ENCODE assay signal across 11 mouse cellular contexts in genomic region chr10:107922750-107923149, GRCm38 (mm10). TPM values are rescaled to one million over a fixed set of nuclear protein-coding genes. Genes with fewer than 3 reads are reported as not detected.
DNase-seq lines count a peak whose midpoint lies in the region; ATAC-seq and TF ChIP-seq lines count a peak whose summit lies in the region.
"Had no signal": no experiment of that assay in that cellular context is flagged by ENCODE, and none has a peak within 500 bp of the region (broad histone marks: within the 10 kb centered on the region; RNA-seq: fewer than 3 reads in every experiment).

No protein-coding gene starts in this region.

- no peaks in the 10 kb centered on the region for H3K27me3 ChIP-seq in hindbrain, postnatal 0 days (ENCODE audit: insufficient read depth, low read length)
- H3K27me3 ChIP-seq in hindbrain, embryonic 13.5 days, result no peaks in the 10 kb centered on the region
- no peaks in the 10 kb centered on the region for H3K27me3 ChIP-seq in splenic B cell, adult 2 months (ENCODE audit: control insufficient read depth, insufficient read depth, low read length, poor library complexity, severe bottlenecking)
- no peaks in the 10 kb centered on the region for H3K27me3 ChIP-seq in neural tube, embryonic 15.5 days (replicated peaks)
- H3K27me3 ChIP-seq: embryonic facial prominence, embryonic 12.5 days had no signal

- no peak overlapping the region for H3K4me2 ChIP-seq in hindbrain, postnatal 0 days (ENCODE audit: low read depth, low read length)
- no peak overlapping the region for H3K4me2 ChIP-seq in hindbrain, embryonic 13.5 days
- H3K4me2 ChIP-seq in neural tube, embryonic 15.5 days, result no peak overlapping the region
- H3K4me2 ChIP-seq: embryonic facial prominence, embryonic 12.5 days had no signal

- no peaks in the 10 kb centered on the region for H3K36me3 ChIP-seq in hindbrain, postnatal 0 days (ENCODE audit: insufficient read depth, low read length)
- H3K36me3 ChIP-seq in hindbrain, embryonic 13.5 days, result no peaks in the 10 kb centered on the region
- no peaks in the 10 kb centered on the region for H3K36me3 ChIP-seq in splenic B cell, adult 2 months (ENCODE audit: control insufficient read depth, insufficient read depth, low read length, poor library complexity, severe bottlenecking)
- no peaks in the 10 kb centered on the region for H3K36me3 ChIP-seq in neural tube, embryonic 15.5 days
- H3K36me3 ChIP-seq: embryonic facial prominence, embryonic 12.5 days had no signal

- no peak for ATAC-seq in hindbrain, postnatal 0 days
- ATAC-seq in hindbrain, embryonic 13.5 days (ENCODE audit: low FRiP score), result no peak
- ATAC-seq in neural tube, embryonic 15.5 days (ENCODE audit: low FRiP score), result no peak

- peak; percentile 63 for TF ChIP-seq CTCF in hindbrain, postnatal 0 days (IDR thresholded peaks at IDR 0.05; ENCODE audit: low read depth)
- peak; percentile 20; the same call in 1 of the 2 replicates for TF ChIP-seq CTCF in cortical plate, adult 2 months (IDR thresholded peaks at IDR 0.05; ENCODE audit: extremely low read depth, insufficient read depth, low read length)

- no peak overlapping the region for H3K4me3 ChIP-seq in hindbrain, postnatal 0 days (ENCODE audit: low read length)
- H3K4me3 ChIP-seq in hindbrain, embryonic 13.5 days, result no peak overlapping the region
- H3K4me3 ChIP-seq in cortical plate, adult 2 months (ENCODE audit: insufficient read depth, low read length), result no peak overlapping the region
- no peak overlapping the region for H3K4me3 ChIP-seq in neural tube, embryonic 15.5 days (replicated peaks)
- H3K4me3 ChIP-seq: embryonic facial prominence, embryonic 12.5 days had no signal

- WGBS in hindbrain, postnatal 0 days, result 24% methylated on average over 1 of the region's 1 CpGs
- 27% methylated on average over 1 of the region's 1 CpGs for WGBS in hindbrain, embryonic 13.5 days
- 28% methylated on average over 1 of the region's 1 CpGs for WGBS in neural tube, embryonic 15.5 days

- H3K4me1 ChIP-seq in hindbrain, postnatal 0 days (ENCODE audit: insufficient read depth, low read length), result no peaks in the 10 kb centered on the region
- H3K4me1 ChIP-seq in hindbrain, embryonic 13.5 days (replicated peaks), result no peaks in the 10 kb centered on the region
- no peaks in the 10 kb centered on the region for H3K4me1 ChIP-seq in cortical plate, adult 2 months (ENCODE audit: control insufficient read depth, insufficient read depth, low read length)
- no peaks in the 10 kb centered on the region for H3K4me1 ChIP-seq in neural tube, embryonic 15.5 days
- H3K4me1 ChIP-seq: embryonic facial prominence, embryonic 12.5 days had no signal

- H3K27ac ChIP-seq in hindbrain, postnatal 0 days, result no peak overlapping the region
- no peak overlapping the region for H3K27ac ChIP-seq in hindbrain, embryonic 13.5 days
- H3K27ac ChIP-seq in cortical plate, adult 2 months (ENCODE audit: insufficient read depth, low read length), result no peak overlapping the region
- H3K27ac ChIP-seq in neural tube, embryonic 15.5 days (replicated peaks), result no peak overlapping the region
- H3K27ac ChIP-seq: embryonic facial prominence, embryonic 12.5 days had no signal

- no peaks in the 10 kb centered on the region for H3K9me3 ChIP-seq in hindbrain, postnatal 0 days (ENCODE audit: low read length)
- H3K9me3 ChIP-seq in hindbrain, embryonic 13.5 days, result no peaks in the 10 kb centered on the region
- no peaks in the 10 kb centered on the region for H3K9me3 ChIP-seq in neural tube, embryonic 15.5 days (replicated peaks)
- H3K9me3 ChIP-seq: embryonic facial prominence, embryonic 12.5 days had no signal

- TF ChIP-seq POLR2A in cortical plate, adult 2 months (IDR thresholded peaks at IDR 0.05; ENCODE audit: extremely low read depth, insufficient read depth, low read length), result no peak

- peak; percentile 59 for DNase-seq in hindbrain, postnatal 0 days (ENCODE audit: low spot score)
- peak; percentile 46 for DNase-seq in testis, postnatal 10 days (ENCODE audit: low spot score)
- DNase-seq in testis, postnatal 14 days (ENCODE audit: low spot score), result no peak
- peak; percentile 4 for DNase-seq in splenic B cell, adult 2 months (ENCODE audit: low read depth, low spot score)
- no peak for DNase-seq in right cerebral cortex, postnatal 36 days (ENCODE audit: low spot score in 2 of 2)
- DNase-seq: heart, adult 18-20 months had no signal

- no peak overlapping the region for H3K9ac ChIP-seq in hindbrain, postnatal 0 days (replicated peaks; ENCODE audit: low read length)
- no peak overlapping the region for H3K9ac ChIP-seq in hindbrain, embryonic 13.5 days
- no peak overlapping the region for H3K9ac ChIP-seq in neural tube, embryonic 15.5 days (replicated peaks)
- H3K9ac ChIP-seq: embryonic facial prominence, embryonic 12.5 days had no signal

RNA-seq across cellular contexts. Expression of gene Otogl, which starts 10.8 kb away (rescaled TPM):
- 0.04 and 0.16 TPM in 2 replicates for total RNA-seq in hindbrain, postnatal 0 days (2014; rRNA removed)
- 0.04 and 0.08 TPM in 2 replicates for polyA plus RNA-seq in hindbrain, postnatal 0 days (2015; fragmentation: Nextera tagmentation; extraction: Ambion mirVana)
- polyA plus RNA-seq in hindbrain, embryonic 13.5 days (2015; fragmentation: Nextera tagmentation; extraction: Ambion mirVana), result 0.03 TPM in 1 of 2 replicates, not detected in the other
- polyA plus RNA-seq in cortical plate, adult 2 months (2012; rRNA removed), result 0.10 and 0.19 TPM in 2 replicates
- polyA plus RNA-seq in neural tube, embryonic 15.5 days (2015; fragmentation: Nextera tagmentation; extraction: Ambion mirVana), result 0.03 TPM in 1 of 2 replicates, not detected in the other
- total RNA-seq: monocyte, adult 5-6 weeks had no signal

Comparison
In these comparisons a context has a peak if more than half of its experiments do, and no peak if none do; other contexts are left out.
1. DNase-seq: peak in hindbrain, postnatal 0 days (single experiment), testis, postnatal 10 days (single experiment) and splenic B cell, adult 2 months (single experiment); none in testis, postnatal 14 days (single experiment) and right cerebral cortex, postnatal 36 days (0 of 2).